Mouse (Mus musculus): Measurements from ENCODE around the gene Pabpc1l. TPM values are rescaled to one million over a fixed set of nuclear protein-coding genes. Genes with fewer than 3 reads are reported as not detected.

Pabpc1l gene
- polyA plus RNA-seq (2017; shearing (Covaris generic)) = 1 to 10 TPM; 1.4 to 2.8 TPM

DNA sequence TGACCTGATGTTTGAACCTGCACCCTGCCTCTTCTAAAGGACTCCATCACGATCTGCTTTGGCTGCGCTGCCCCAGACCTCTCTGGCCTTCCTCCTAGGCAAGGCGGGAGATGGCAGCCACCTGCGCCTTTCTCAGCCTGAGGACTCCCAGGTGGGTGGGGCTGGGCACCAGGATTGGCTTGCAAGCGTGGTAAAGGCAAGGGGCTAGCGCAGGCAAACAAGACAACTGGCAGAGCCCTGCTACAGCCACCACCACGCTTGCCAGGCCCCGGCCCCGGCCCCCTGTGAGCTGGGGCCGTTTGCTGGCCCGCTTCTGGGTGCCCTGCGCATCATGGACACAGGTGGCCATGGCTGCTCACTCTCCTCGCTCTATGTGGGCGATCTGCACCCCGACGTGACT is at the start of gene Pabpc1l:
TSS of gene Pabpc1l (plus strand) at position 301 of the 400 bp plus-strand sequence.

DNA sequence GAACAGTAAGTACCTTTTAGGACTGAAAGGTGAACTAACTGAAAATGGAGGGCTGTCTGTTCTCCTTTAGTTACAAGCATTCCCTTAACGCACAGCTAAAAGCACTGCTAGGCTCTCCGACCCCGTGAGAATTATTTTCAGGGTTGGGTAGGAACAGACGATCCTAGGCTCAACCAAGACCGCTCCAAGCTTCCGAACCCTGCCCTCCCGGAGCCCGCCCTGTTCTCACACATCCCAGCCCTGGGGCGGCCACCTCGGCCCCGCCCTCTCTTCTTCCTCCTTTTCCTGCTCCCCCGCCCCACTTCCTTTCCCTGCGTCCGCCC is 30.6 kb upstream of the Pabpc1l start, which contains the start of gene Ywhab:
TSS of gene Ywhab (plus strand) at position 307 of the 323 bp plus-strand sequence.

DNA sequence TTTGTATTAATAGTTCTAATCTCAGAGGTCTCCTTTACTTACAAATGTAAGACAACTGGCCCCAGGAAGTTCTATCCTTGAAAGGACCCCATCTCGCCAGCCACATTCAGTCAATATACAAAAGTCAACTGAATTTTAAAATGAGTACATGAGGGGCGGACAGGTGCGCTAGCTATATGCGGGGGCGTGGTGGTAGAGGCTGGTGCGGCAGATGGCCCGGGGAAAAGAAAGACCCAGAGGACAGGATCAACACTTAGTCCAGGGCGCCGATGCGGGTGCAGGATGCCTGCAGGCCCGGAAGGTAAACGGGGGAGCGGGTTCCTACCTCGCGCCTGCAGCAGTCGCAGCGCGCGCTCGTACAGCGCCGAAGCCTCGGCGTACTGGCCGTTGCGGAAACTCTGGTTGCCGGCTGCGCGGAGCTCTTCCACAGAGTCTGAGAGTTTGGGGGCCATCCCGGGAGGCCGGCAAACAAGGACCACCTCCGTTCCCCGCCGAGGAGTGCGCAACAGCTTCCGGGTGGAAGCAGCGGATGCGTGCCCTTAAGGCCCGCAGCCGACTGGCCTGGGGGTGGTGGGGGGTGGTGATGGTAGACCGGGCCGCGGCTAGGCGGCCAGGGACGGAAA is 45.0 kb downstream of the Pabpc1l start, which contains the start of gene Stk4:
TSS of gene Stk4 (plus strand) at position 181 of the 623 bp plus-strand sequence.

DNA sequence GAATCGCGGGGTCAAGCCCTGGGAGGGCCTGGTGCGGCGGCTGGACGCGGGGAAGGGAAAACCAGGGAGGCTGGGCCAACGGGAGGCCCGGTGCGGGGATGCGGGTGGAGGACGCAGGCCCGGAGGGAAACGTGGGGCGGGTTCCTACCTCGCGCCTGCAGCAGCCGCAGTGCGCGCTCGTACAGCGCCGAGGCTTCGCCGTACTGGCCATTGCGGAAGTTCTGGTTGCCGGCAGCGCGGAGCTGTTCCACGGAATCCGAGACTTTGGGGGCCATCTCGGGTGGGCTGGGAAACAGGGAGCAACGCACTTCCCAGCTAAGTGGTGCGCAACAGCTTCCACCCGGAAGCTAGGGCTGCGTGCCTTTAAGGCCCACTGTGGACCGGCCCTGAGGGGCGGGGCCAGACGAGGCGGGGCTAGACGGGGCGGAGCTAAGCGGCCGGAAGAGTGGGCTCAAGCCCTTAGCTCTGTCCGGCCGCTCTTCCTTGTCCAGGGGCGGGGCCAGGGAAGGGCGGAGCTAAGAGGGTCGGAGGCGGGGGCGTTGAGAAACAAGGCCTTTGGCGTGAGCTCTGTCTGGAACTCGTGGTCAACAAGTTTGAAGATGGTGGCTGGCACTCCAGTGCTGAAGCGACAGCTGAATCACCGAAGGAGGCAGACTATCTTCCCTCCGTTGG is 45.7 kb downstream of the Pabpc1l start, which contains the start of gene Tomm34:
TSS of gene Tomm34 (minus strand) at position 405 of the 672 bp plus-strand sequence.

Other genes with a start within 250 kb of the Pabpc1l start
- gene Ccn5, start 204.6 kb upstream of the Pabpc1l start, polyA plus RNA-seq (2017; shearing (Covaris generic)) = 1 to 10 TPM in 1 of 2 experiments, not detected in 1; 1.2 TPM
- gene Kcnk15, start 171.8 kb upstream of the Pabpc1l start, polyA plus RNA-seq (2017; shearing (Covaris generic)) = not detected
- gene Rims4, start 106.8 kb upstream of the Pabpc1l start, polyA plus RNA-seq (2017; shearing (Covaris generic)) = not detected
- gene Ywhab, start 30.5 kb upstream of the Pabpc1l start, polyA plus RNA-seq (2017; shearing (Covaris generic)) = 100 to 1,000 TPM; 219 to 238 TPM
- 100 to 1,000 TPM; 188 to 243 TPM for gene Stk4, start 44.9 kb downstream of the Pabpc1l start, polyA plus RNA-seq (2017; shearing (Covaris generic))
- gene Tomm34, start 45.7 kb downstream of the Pabpc1l start, polyA plus RNA-seq (2017; shearing (Covaris generic)) = 100 to 1,000 TPM; 137 to 154 TPM
- 1 to 10 TPM in 1 of 2 experiments, under 1 TPM in 1; 0.31 to 1.5 TPM for gene Kcns1, start 145.7 kb downstream of the Pabpc1l start, polyA plus RNA-seq (2017; shearing (Covaris generic))
- 1 to 10 TPM in 1 of 2 experiments, not detected in 1; 1.8 TPM for gene Wfdc5, start 157.3 kb downstream of the Pabpc1l start, polyA plus RNA-seq (2017; shearing (Covaris generic))
- gene Wfdc12, start 165.2 kb downstream of the Pabpc1l start, polyA plus RNA-seq (2017; shearing (Covaris generic)) = 100 to 1,000 TPM in 1 of 2 experiments, 1 to 10 TPM in 1; 1.4 to 102 TPM
- not detected for gene Wfdc15a, start 174.7 kb downstream of the Pabpc1l start, polyA plus RNA-seq (2017; shearing (Covaris generic))
- not detected for gene Wfdc15b, start 196.2 kb downstream of the Pabpc1l start, polyA plus RNA-seq (2017; shearing (Covaris generic))
- gene Svs2, start 213.0 kb downstream of the Pabpc1l start, polyA plus RNA-seq (2017; shearing (Covaris generic)) = not detected
- gene Svs3b, start 231.2 kb downstream of the Pabpc1l start, polyA plus RNA-seq (2017; shearing (Covaris generic)) = 1 to 10 TPM in 1 of 2 experiments, not detected in 1; 1.1 TPM